Mouse (Mus musculus): ENCODE data around the gene Gmds.
A peak's percentile ranks its signal among the peaks of the same experiment; 100 is the strongest.

The Gmds gene

DNA sequence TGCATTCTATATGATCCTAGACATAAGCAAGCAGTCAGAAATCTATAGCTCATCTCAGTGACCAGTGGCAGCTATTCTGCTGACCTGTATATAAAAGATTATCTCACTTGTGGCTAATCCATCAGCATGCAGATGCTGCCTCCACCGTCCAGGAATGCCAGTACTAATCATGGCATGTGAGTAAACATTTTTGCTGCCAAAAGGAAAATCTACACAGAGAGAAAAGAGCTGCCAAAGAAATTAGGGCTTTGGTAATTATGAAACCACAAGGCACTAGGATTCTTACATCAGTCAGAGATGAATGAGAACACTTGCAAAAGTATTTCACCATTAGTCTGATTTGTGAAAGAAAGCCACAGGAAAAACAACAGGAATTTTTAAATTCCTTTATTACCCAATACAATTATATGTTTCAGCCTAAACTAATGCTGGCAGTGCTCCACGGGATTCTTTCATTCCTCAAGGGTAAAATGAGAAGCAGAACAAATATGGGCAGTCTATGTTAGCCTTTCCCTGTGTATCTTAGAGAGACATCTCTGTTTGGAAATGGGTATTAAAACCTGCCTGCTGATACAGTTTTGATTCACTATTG lies 71.3 kb downstream of the Gmds start:
- DNase-seq (ENCODE audit: low read depth): peak; percentile 67

DNA sequence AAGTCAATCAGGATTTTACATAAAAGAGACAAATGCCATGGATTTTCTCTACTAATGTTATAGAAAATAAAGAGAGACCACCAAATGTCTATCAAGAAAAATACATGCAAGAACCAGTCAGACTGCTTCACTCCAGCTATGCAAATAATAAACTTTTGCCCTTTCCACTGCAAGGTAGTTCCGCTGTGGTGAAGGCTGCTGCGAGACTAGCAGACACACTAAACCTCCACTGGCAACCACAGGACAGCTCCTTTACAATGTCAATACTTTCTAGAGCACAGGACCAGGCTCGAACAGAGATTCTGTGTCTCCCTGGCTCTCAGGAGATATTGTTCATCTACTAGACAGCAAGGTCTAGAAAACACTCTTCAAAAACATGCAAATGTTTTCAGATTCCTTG lies 71.8 kb downstream of the Gmds start:
- no peak for DNase-seq (ENCODE audit: low read depth)

GRCm38 (mm10) chr13:32256121-32256520 lies 82.4 kb downstream of the Gmds start:
- no peak for DNase-seq (ENCODE audit: low read depth)

DNA sequence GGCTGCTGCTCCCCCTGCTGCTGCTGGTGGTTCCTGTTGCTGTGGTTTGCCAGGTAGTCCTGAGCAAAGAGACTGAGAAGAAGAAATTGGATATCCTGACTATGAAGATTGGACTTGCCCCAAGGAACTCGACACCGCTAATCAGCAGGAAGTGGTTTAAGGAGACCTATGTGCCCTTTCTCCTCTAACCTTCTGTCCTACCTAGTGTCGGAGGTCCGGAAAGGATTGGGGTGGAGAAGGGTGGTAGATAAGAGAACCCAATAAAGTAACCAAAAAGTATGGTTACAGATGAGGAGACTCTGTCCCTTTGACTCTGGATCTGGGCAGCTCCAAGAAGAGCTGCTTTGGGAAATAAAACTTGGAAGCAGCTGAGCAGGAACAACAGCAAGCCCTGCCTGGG lies 86.3 kb downstream of the Gmds start:
- DNase-seq (ENCODE audit: low read depth): no peak

- no peak for DNase-seq (ENCODE audit: low read depth)
Measured at GRCm38 (mm10) chr13:32242200-32242599, 96.3 kb downstream of the Gmds start.

- DNase-seq (ENCODE audit: low read depth): no peak
Measured at GRCm38 (mm10) chr13:32236269-32236678, 102.3 kb downstream of the Gmds start.

DNA sequence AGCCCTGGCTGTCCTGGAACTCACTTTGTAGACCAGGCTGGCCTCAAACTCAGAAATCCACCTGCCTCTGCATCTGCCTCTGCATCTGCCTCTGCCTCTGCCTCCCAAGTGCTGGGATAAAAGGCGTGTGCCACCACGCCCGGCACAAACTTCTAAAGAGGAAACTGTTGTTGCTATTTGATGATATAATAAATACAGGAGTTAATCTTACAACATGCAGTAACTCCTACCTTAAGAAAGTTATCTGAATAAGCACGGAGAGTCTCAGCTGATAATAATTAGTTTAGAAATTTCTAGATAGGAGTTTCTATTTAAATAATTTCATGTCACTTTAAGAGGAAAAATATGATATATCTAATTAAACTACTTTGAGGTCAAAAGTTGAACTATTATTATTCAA lies 103.5 kb downstream of the Gmds start:
- DNase-seq (ENCODE audit: low read depth): no peak

GRCm38 (mm10) chr13:32234019-32234418 lies 104.5 kb downstream of the Gmds start:
- no peak for DNase-seq (ENCODE audit: low read depth)

DNA sequence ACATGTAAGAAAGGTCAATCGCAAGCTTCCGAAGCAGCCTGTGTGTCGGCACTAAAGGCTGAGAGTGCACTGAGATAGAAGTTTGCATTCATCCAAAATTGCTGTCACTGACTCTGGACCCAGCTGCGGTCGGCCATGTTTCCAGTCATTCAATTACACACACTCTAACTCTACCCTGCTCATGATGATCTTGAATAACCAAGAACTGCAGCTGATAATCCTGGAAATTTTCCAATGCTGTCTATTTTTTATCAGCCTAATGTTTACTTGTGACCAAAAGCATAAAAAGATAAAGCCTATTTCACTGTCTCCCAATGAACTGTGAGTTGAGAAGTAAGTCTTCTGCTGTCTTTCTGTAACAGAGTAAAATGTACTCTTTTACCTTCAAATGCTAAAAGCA lies 106.1 kb downstream of the Gmds start:
- no peak for DNase-seq (ENCODE audit: low read depth)

DNA sequence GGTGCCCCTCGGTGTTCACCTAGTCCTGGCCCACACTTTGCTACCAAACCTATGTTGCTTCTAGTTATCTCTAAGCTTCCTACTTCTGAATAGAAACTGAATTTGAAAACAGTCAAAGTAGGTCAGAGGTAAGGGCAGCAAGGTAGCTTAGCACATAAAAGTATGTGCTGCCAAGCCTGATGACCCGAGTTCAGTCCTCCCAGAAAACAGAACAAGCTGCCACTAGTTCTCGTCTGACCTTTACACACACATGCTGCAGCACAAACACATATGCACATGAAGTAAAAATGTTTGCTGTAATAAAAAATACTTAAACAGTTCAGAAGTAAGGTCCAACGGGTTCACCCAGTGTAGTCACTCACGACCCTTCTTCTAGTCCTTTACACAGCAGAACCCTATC lies 106.6 kb downstream of the Gmds start:
- DNase-seq (ENCODE audit: low read depth): no peak

GRCm38 (mm10) chr13:32227874-32228562 lies 110.5 kb downstream of the Gmds start:
- no peak for DNase-seq (ENCODE audit: low read depth)

GRCm38 (mm10) chr13:32217647-32218046 lies 120.9 kb downstream of the Gmds start:
- DNase-seq (ENCODE audit: low read depth): no peak

GRCm38 (mm10) chr13:32213702-32214452 lies 124.7 kb downstream of the Gmds start:
- peak; percentile 43 for DNase-seq (ENCODE audit: low read depth)

GRCm38 (mm10) chr13:32212125-32212524 lies 126.4 kb downstream of the Gmds start:
- no peak for DNase-seq (ENCODE audit: low read depth)

GRCm38 (mm10) chr13:32207172-32207908 lies 131.2 kb downstream of the Gmds start:
- DNase-seq (ENCODE audit: low read depth): no peak

- DNase-seq (ENCODE audit: low read depth): peak; percentile 51
Measured at GRCm38 (mm10) chr13:32179906-32180305, 158.6 kb downstream of the Gmds start.

GRCm38 (mm10) chr13:32178682-32179081 lies 159.9 kb downstream of the Gmds start:
- no peak for DNase-seq (ENCODE audit: low read depth)

GRCm38 (mm10) chr13:32177852-32178453 lies 160.6 kb downstream of the Gmds start:
- no peak for DNase-seq (ENCODE audit: low read depth)

DNA sequence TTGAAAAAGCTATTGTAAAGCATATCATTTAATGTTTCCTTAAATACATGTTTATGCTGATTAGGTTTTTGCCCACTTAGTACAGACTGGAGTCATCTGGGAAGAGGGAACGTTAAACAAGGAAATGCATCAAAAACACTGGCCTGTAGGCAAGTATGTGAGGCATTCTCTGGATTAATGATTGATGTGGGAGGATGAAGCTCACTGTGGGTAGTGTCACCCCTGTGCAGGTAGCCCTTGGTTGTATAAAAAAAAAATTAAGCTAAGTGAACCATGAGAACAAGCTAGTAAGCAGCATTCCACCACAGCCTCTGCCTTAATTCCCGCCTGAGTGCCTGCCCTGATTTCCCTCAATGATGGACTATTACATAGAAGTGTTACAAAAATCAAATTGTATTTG lies 163.5 kb downstream of the Gmds start:
- no peak for DNase-seq (ENCODE audit: low read depth)

DNA sequence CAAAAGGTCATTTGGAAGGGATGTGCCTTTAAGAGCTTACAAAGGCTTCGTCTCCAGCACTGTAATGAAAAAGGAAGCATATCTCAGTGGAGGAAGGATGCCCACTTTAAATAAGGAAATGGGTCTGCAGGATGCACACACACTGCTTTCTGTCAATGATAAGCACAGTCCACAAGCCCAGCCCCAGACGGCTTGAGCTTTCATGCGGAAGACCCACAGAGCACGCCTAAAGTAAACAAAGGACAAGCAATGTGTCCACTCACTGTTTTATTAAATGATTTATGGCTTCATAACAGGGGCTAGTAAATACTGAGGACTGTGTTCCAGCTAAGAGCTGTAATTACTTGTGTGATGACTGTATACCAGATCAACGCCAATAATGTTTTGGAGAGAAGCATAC lies 169.4 kb downstream of the Gmds start:
- no peak for DNase-seq (ENCODE audit: low read depth)

GRCm38 (mm10) chr13:32167806-32168205 lies 170.7 kb downstream of the Gmds start:
- no peak for DNase-seq (ENCODE audit: low read depth)

DNA sequence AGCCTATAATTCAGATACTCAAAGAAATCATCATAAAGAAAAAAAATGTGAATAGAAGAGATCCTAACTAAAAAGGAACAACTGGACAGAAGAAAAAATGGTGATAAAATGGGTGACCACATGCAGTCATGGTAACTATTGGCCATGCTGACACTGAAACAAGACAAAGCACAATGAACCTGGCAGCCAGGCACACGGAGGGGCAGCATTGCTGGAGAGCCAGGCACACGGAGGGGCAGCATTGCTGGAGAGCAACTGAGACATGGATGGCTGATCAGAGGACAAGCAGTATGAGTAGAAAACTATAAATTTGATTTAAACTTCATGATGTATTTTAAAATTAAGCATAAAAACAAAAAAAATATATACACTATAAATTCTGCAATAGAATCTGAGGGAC lies 173.0 kb downstream of the Gmds start:
- no peak for DNase-seq (ENCODE audit: low read depth)

Measured in fibroblast of lung, adult 2 months (primary cell).